Mouse (Mus musculus) gastrocnemius, adult 18-20 months (tissue): ENCODE data around the gene Cyba. TPM values are rescaled to one million over a fixed set of nuclear protein-coding genes. Genes with fewer than 3 reads are reported as not detected.

Experiments
- microRNA-seq: library from miRNA; unstranded; fragments of <30 nt; microRNA quantifications from one replicate; pipeline ENCODE4 v1.2.0, GENCODE M21; 2021
- total RNA-seq, 2 experiments: library from RNA; stranded (reverse); gene quantifications; 2 replicates each; pipeline ENCODE4 v1.2.3; 2021

Gene Cyba
- total RNA-seq, 2 experiments from 2014 or later = 4.5 to 8.6 TPM

Small RNA genes within 50 kb of the gene (microRNA-seq; reads per million reads assigned to microRNA genes)
- gene Gm24366 = not detected

Other genes with a start within 250 kb of the Cyba start
- gene Zfpm1, start 150.8 kb downstream of the Cyba start, total RNA-seq = 1 to 10 TPM; 6.6 to 7.5 TPM
- not detected for gene Trhr2, start 72.2 kb downstream of the Cyba start, total RNA-seq
- gene Zc3h18, start 56.3 kb downstream of the Cyba start, total RNA-seq = 10 to 100 TPM; 26.5 to 27.9 TPM
- gene Il17c, start 10.9 kb downstream of the Cyba start, total RNA-seq = not detected
- gene Mvd, start 10.5 kb upstream of the Cyba start, total RNA-seq = 1 to 10 TPM; 3.9 to 5.6 TPM
- 10 to 100 TPM in 1 of 2 experiments, 1 to 10 TPM in 1; 5.7 to 14.7 TPM for gene Snai3, start 27.8 kb upstream of the Cyba start, total RNA-seq
- gene Rnf166, start 43.1 kb upstream of the Cyba start, total RNA-seq = 10 to 100 TPM; 35.0 to 37.7 TPM
- gene Ctu2, start 43.2 kb upstream of the Cyba start, total RNA-seq = 1 to 10 TPM; 6.3 to 7.6 TPM
- gene Piezo1, start 118.4 kb upstream of the Cyba start, total RNA-seq = 10 to 100 TPM; 11.5 to 13.2 TPM
- gene Cdt1, start 135.1 kb upstream of the Cyba start, total RNA-seq = under 1 TPM; 0.30 to 0.66 TPM
- 10 to 100 TPM; 39.6 to 40.1 TPM for gene Aprt, start 144.0 kb upstream of the Cyba start, total RNA-seq
- 1 to 10 TPM; 1.0 to 1.1 TPM for gene Galns, start 178.5 kb upstream of the Cyba start, total RNA-seq
- 10 to 100 TPM; 39.9 to 46.1 TPM for gene Trappc2l, start 178.7 kb upstream of the Cyba start, total RNA-seq
- gene Pabpn1l, start 189.8 kb upstream of the Cyba start, total RNA-seq = not detected